Mouse (Mus musculus) mature B cell (primary cell): ENCODE measurements around the gene Cxcl17.

Experiments used
- in situ Hi-C: fragments of 300-500 bp; cut with MboI; formaldehyde crosslinking; loops from 2 replicates; pipeline ENCODE4 v1.14.3; 2019

Gene Cxcl17

GRCm38 (mm10) chr7:25391856-25392453 is 20.7 kb downstream of the Cxcl17 start:
- in situ Hi-C loops = no loop called here

DNA sequence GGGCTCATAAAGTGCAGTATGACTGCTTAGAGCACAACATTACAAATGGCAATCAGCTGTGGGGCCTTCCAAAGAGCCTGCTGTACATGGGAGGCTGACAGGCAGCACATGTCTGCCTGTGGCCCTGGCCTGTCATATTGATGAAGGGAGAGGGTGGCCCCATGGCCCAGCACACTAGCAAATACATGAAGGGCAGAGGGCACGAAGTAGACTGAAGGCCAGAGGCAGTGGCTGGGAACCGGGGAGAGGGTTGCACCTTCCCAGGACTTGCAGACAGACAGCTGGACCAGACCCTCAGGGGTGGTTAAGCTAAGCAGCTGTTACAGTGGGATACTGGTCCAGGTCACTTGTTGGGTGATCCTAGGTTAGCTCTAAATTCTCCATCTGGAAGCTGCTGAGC is 21.7 kb downstream of the Cxcl17 start:
- in situ Hi-C loops = no loop called here

- in situ Hi-C loops = no loop called here
Observed at GRCm38 (mm10) chr7:25390054-25390770, 22.5 kb downstream of the Cxcl17 start.

DNA sequence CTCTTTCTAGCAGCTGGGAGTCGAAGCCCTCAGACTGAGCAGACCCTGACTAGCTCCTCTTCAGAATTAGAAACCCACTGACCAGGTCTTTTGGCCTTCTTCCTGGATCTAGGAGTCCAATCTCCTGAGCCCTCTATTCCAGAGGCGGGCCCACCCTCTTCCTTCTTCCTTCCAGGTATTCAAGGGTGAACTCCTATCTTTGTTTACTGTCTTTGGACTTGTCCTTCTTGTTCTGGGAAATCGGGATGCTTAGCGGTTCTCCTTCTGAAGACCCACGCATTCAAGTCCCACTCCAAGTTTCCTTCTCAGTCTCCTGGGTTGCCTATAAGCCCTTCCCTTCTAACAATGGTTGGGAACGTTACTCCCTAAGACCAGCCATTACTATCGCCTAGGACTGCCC is 23.8 kb downstream of the Cxcl17 start:
- in situ Hi-C loops = no loop called here

GRCm38 (mm10) chr7:25387811-25388440 is 24.8 kb downstream of the Cxcl17 start:
- in situ Hi-C loops = no loop called here

DNA sequence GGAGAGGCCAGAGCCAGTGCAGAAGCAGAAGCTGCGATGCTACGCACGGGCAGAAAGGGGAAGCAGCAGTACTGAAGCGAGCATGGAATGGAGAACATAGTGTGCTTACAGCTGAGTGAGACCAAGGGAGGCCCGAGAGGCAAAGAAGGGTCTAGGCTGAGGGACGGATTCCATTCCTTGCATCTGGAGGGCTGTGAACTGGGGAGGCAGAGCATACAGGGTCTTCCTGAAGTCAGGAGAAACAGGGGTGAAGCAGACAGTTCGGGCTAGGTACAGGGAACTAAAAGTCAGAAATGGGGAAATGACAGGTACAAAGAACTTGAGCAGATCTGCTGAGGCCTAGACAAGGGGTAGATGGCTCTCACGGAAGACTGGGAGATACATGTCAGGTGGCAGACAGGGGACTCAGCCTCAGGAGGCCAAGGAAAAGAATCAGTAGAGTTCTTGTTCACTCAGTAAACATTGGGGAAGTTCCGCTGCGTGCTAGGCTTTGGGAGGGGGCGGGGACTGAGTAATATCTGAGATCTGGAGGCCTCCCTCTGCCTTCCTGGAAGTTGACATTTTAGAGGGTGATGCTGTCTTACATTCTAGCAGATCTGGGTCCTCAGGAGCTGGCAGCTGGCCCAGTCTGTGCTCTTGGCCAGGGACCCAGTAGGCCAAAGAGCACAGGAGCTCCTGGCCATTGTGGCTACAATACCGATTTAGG is 26.7 kb downstream of the Cxcl17 start:
- in situ Hi-C loops = no loop called here

DNA sequence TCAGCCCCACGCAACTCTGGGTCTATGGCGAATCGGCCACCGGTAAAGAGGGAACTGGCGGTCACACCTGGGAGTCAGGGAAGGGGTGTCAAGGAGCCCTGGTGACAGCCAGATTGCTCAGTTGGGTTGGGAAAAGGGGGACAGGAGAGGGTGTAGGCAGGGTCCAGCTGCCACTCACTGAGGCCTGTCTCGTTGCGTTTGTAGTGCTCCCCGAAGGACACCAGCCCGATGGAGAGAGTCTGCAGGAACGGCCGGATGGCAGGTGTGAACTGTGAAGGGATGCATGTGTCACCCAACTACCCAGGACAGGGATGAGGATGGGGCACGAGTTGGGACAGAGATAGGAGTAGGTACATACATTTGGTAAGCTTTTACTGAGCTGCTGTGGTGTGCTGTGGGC is 27.4 kb downstream of the Cxcl17 start:
- in situ Hi-C loops = no loop called here

GRCm38 (mm10) chr7:25384818-25385217 is 27.9 kb downstream of the Cxcl17 start:
- in situ Hi-C loops = no loop called here

GRCm38 (mm10) chr7:25384318-25384717 is 28.4 kb downstream of the Cxcl17 start:
- in situ Hi-C loops = no loop called here

- in situ Hi-C loops = no loop called here
Observed at GRCm38 (mm10) chr7:25383891-25384290, 28.8 kb downstream of the Cxcl17 start.

- in situ Hi-C loops = no loop called here
Observed at GRCm38 (mm10) chr7:25383385-25383784, 29.3 kb downstream of the Cxcl17 start.

GRCm38 (mm10) chr7:25382541-25382940 is 30.1 kb downstream of the Cxcl17 start:
- in situ Hi-C loops = no loop called here

DNA sequence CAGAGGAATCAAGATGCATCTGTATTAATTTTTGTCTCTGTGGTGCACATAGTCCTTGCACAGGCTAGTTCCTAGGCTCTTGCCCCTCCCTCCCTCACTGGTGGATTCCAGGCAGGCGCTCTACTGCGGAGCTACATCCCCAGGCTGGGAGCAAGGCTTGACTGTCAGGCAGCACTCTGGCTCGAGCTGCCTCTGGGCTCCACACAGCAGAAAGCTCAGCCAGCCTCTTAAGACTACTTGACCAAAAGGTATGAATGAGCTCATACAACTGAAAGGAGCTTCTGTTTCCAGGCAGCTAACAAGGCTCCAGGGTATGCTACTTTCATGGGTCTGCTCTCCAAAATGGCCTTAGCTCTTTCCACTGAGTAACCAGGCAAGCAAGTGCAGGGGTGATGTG is 31.4 kb downstream of the Cxcl17 start:
- in situ Hi-C loops = no loop called here

GRCm38 (mm10) chr7:25380392-25381283 is 32.0 kb downstream of the Cxcl17 start:
- in situ Hi-C loops = no loop called here

- in situ Hi-C loops = no loop called here
Observed at GRCm38 (mm10) chr7:25379551-25380351, 32.9 kb downstream of the Cxcl17 start.

DNA sequence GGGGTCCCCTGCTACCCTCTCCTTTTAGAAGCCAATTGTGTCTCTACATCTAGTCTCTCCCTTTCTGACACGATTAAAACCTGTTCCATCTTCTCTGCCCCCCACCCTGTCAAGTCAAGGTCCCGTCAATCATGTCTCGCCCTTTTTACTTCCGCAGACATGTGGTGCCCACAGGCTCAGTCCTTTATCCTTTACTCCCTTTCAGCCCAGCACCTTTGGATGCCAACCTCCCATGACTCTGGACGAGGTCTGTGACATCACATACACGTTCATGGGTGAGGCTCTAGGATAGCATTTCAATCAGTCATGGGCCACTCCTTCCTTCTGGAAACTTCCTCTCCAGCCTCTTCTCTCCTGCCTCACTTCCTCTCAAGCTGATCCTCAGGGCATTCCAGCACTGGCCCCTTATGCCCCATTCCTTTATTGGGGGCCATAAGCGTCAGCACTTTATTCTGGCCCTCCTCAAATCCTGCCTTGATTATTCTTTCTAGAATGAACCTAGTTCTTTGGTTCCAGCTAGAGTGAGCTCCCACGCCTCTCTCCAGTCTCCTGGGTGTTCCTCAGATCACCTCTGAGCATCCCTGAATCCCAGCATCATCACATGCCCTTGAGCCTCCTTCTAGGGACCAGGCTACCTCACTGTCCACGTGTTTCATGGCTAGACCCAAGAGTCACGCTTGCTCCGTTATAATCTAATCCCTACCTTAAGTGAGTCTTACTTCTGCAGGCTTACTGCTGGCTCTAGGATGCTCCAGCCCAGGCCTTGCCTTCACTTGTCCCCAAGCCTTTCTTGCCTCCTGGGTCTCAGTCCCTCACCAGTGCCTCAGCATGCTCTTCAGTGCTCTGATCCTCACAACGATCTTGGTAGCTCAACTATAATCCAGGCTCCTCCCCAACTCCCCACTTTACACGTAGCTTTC is 34.2 kb downstream of the Cxcl17 start:
- in situ Hi-C loops = no loop called here

GRCm38 (mm10) chr7:25377100-25377700 is 35.5 kb downstream of the Cxcl17 start:
- in situ Hi-C loops = no loop called here

GRCm38 (mm10) chr7:25376556-25376955 is 36.1 kb downstream of the Cxcl17 start:
- in situ Hi-C loops = no loop called here

DNA sequence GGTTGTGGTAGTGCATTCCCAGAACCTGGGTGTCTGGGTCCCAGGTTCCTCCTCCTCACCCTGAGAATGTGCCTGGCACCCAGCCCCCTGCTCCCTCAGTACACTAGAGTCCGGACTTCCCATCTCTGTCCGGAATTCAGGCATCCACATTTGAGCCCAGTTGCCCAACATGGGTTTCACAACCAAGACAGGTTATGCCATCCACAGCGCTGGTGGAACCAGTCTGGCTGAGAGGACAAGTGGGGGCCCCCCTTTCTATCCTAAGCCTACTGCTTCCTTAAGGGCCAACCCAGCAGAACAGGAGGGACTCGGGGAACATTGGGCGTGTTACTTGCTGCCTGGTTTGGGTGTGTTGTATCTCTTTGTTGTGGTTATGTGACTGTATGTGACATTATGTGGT is 40.2 kb downstream of the Cxcl17 start:
- in situ Hi-C loops = no loop called here
